Mouse (Mus musculus) brain, embryonic 14.5 days (tissue): Measurements from ENCODE around the gene Gm17349. TPM values are rescaled to one million over a fixed set of nuclear protein-coding genes. Genes with fewer than 3 reads are reported as not detected.
A peak's percentile ranks its signal among the peaks of the same experiment; 100 is the strongest.

Source experiments
- DNase-seq: peaks from one replicate; pipeline ENCODE4 v3.0.0-alpha.2; 2011; ENCODE audit warnings: low read depth
- CTCF ChIP-seq: fragments of 200-500 bp; IDR thresholded peaks from 2 replicates; pipeline ENCODE4 v1.5.1; 2012; ENCODE audit warnings: inconsistent platforms, mild to moderate bottlenecking, moderate library complexity, borderline replicate concordance; ENCODE audit not compliant: insufficient read depth, insufficient read length; ENCODE audit errors: extremely low read depth
- POLR2A ChIP-seq: fragments of 200-500 bp; IDR thresholded peaks from 2 replicates; pipeline ENCODE4 v1.6.1; 2012; ENCODE audit warnings: mild to moderate bottlenecking, inconsistent platforms, borderline replicate concordance; ENCODE audit not compliant: poor library complexity, insufficient read depth, insufficient read length, severe bottlenecking; ENCODE audit errors: extremely low read depth
- polyA plus RNA-seq: library from polyadenylated mRNA; depleted of rRNA; stranded (reverse); fragments of >200 nt; gene quantifications from 2 replicates; pipeline ENCODE4 v1.2.3, GENCODE M21; 2012

The Gm17349 gene
- polyA plus RNA-seq, 1 experiment, result not detected

DNA sequence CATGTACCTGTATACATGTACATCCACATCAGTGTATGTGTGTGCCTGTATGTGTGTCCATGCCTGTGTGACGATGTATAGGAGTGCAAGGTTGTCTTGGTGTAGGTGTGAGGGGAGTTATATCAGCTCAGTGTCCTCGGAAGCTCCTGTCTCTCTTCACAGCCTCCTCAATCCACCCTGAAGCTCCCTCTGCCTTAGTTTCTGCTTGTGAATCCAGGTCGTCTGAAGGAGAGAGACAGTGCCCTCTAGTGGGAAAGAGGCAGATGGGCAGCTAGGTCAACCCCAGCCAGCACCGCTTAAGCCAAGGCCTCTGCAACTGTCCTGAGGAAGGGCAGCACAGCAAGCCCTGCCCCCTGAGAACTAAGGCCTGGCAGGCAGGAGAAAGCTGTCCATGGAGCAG, 16.6 kb downstream of the Gm17349 start:
- TF ChIP-seq POLR2A (no peak), CTCF (peak; percentile 95)
- DNase-seq, result peak; percentile 83

DNA sequence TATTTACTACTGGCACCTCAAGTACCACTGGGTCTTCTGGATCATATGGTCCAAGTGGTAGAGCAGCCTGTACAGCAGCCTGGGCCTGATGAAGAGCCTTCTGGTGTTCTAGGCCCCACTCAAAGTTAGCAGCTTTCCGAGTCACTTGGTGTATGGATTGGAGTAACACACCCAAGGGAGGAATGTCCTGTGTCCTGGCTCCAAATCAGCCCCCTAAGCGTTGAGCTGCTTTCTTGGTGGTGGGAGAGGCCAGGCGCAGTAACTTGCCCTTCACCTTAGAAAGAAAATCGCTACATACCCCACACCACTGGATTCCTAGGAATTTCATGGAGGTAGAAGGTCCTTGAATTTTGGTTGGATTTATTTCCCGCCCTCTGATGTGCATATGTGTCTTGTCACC, 21.1 kb downstream of the Gm17349 start:
- no peak for TF ChIP-seq POLR2A
- no peak for TF ChIP-seq CTCF
- DNase-seq, result no peak

DNA sequence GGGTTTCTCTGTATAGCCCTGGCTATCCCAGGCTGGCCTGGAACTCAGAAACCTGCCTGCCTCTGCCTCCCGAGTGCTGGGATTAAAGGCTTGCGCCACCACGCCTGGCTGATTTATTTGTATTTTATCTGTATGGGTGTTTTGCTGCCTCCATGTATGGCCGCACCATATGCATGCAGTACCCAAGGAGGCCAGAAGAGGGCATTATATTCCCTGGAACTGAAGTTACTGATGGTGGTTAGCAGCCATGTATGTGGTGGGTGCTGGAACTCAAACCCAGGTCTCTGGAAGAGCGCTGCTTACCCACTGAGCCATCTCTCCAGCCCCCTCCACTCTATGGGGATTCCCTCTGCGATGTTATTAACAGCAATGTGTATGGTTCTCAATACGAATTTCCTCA, 22.4 kb downstream of the Gm17349 start:
- TF ChIP-seq CTCF (peak; percentile 41; the same call in 1 of the 2 replicates), POLR2A (no peak)
- DNase-seq, result no peak

DNA sequence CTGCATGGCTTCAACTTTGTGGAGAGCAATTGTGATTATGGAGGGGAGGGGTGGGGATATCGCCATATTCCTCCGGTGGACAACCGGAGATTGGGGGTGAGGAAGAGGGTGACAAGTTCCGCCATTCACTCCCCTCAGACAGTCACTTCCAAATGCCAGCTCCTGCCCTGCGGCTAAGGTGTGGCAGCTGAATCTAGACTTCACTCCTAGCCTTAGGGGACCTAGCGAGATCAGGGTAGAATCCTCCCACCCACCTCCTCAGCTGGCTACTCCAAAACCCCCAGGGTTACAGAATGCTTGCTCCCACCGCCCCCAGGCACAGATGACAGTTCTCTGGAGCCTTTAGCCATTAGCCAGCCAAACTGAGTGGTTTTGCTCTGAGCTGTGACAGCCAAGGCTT, 26.3 kb downstream of the Gm17349 start:
- TF ChIP-seq POLR2A, result no peak
- TF ChIP-seq CTCF, result no peak
- DNase-seq, result no peak

DNA sequence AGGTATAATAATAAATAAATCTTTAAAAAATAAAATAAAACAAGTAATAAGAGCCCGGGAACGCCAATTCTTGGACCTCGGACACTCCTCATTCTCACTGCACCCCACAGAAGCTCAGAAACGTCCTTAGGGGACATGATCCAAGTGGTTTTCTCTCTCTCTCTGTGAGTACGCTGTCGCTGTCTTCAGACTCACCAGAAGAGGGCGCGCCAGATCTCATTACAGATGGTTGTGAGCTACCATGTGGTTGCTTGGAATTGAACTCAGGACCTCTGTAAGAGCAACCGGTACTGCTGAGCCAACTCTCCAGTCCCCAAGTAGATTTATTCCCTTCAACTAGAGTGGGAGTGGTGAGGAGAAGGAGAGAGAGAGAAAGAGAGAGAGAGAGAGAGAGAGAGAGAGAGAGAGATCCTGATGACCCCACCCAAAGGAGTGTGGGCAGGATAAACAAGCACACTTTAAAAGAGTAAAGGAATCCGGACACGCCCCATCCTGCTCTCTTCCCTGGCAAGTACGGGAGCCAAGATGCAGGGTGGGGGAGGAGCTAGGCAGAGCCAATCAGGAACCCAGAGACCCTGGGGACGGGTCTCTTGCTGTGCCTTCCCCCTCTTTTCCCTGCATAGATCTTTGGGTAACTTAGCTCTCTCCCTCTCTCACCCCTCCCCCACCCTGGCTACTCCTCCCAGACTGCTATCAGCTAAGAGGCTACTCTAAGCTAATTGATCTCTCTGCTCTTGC, 27.1 kb downstream of the Gm17349 start:
- no peak for DNase-seq
- no peak for TF ChIP-seq POLR2A
- peak; percentile 38; the same call in 1 of the 2 replicates for TF ChIP-seq CTCF

DNA sequence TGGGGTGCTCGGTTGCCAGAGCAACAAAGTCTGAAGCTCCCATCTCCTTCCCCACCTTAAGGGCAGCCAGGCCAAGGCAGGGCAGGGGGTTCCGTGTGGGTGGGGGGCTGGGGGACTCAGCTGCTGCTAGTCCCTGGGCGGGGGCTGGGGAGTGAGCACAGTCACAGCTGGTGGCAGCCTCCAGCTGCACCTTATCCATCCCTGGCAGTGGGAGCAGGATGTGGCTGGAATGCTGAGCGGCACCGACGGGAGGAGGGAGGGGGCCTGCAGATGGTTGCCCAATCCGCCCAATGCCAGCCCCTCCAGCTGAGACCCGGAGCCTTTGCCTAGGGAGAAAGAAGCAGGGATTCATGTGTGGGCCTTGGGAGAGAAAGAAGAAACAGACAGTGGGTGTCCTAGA, 28.2 kb downstream of the Gm17349 start:
- TF ChIP-seq POLR2A, result no peak
- TF ChIP-seq CTCF, result no peak
- DNase-seq, result peak; percentile 85

DNA sequence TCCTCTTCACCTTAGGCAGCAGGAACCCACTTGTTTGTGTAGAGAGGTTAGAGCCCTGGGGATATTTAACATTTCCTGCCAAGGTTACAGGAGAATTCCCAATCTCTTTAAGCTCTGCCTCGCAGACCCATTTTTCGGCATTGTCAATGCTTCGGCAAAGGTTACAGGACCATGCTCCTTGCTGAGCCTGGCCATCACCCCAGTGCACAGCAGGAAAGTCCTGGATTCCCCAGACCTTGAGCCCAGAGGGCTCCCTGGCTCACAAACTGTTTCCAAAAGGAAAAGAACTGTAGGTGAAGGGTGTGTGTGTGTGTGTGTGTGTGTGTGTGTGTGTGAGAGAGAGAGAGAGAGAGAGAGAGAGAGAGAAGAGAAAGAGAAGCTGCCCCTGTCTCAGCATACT, 30.4 kb downstream of the Gm17349 start:
- TF ChIP-seq POLR2A (no peak), CTCF (no peak)

DNA sequence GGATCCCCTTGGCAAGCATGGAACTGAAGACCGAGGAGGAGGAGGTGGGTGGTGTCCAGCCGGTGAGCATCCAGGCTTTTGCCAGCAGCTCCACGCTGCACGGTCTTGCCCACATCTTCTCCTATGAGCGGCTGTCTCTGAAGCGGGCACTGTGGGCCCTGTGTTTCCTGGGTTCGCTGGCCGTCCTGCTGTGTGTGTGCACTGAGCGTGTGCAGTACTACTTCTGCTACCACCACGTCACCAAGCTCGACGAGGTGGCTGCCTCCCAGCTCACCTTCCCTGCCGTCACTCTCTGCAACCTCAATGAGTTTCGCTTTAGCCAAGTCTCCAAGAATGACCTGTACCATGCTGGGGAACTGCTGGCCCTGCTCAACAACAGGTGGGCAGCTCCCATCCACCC, 33.5 kb downstream of the Gm17349 start:
- TF ChIP-seq POLR2A, result no peak
- TF ChIP-seq CTCF, result no peak
- DNase-seq, result no peak

More for the DNA sequence above, 30.4 kb downstream of the Gm17349 start:
- no peak for DNase-seq

DNA sequence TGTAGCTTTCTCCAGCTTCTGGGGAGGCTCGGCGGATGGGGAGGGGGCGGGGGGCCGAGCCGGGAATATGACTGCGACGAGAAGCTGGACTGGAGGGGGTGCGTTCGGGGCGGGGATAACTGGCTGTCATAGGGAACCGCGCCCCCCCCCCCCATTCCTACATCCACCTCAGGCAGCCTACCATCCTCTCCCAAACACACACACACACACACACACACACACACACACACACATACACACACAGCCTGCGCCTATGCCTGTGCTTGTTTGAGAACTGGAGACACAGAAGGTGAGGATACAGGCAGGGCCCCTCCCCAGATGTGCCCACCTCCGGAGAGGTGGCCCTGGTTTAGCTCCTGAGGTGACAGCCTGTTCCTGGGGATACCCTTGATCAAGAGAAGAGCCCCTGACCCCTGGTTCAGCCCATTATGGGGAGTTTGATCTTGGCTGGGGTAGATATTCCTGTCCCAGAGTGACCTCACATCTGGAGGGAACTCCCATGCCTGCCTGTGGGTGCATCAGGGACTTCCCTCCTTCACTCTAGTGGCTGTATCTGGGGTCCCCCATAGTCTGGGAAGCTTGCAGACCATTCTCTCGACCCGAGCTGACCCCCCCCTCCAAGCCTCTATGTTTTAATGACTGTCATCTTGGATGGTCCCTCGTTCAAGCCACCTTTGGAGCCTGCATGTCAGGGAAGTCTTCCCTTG, 34.2 kb downstream of the Gm17349 start:
- DNase-seq, result peak; percentile 66
- TF ChIP-seq CTCF (no peak), POLR2A (no peak)

DNA sequence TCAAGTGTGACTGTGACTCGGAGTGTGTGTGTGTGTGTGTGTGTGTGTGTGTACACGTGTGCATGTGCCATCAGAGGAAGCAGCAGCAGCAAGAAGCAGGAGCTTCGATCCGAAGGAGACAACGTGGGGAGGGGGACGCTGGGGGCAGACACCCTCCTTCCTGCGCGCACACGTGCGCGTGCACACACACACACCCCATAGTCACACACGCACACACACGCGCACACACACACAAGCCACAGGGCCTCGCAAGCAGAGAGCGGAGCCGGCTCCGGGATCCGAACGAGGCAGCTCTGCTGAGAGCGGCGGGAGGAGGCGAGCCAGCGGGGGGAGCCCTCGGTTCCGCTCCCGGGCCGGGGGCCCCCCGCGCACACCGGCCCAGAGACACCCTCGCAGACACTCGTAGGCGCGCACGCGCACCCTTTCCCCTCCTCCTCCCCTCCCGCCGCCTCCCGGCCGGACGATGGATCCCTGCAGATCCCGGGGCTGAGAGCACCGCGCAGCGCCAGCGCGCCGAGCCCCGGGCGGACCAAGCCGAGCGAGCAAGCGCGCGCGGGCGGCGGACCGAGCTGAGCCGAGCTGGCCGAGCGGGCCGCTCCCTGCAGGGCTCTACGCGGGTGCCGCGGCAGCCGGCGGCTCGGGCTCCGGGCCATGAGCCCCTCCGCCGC, 35.0 kb downstream of the Gm17349 start, which contains the start of gene Asic1:
TSS of gene Asic1 (plus strand) at position 215 of the 668 bp plus-strand sequence.
- peak; percentile 80 for DNase-seq
- TF ChIP-seq POLR2A, result 0 out of 2 replicates have a peak, but pooled peaks have one; percentile 34
- TF ChIP-seq CTCF, result no peak

DNA sequence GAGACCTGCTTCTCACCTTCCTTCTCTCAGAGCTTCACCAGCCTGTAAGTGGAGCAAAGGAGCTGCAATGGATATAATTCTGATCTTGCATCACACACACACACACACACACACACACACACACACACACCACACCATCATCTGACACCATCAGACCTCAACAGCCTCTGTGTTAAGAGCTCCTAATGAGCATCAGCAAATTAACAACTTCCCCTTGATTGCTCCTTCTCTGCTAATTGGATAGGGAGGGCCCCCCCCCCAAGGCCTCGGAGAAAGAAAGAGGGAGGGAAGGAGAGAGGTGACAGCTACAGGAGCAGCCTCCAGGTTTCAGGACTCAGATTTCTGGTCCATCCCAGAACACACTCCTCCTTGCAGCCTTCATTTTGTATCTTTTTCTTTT, 35.9 kb downstream of the Gm17349 start:
- no peak for TF ChIP-seq CTCF
- TF ChIP-seq POLR2A, result no peak
- peak; percentile 83 for DNase-seq
